Mouse (Mus musculus): ENCODE measurements around the gene Coro1b.

DNA sequence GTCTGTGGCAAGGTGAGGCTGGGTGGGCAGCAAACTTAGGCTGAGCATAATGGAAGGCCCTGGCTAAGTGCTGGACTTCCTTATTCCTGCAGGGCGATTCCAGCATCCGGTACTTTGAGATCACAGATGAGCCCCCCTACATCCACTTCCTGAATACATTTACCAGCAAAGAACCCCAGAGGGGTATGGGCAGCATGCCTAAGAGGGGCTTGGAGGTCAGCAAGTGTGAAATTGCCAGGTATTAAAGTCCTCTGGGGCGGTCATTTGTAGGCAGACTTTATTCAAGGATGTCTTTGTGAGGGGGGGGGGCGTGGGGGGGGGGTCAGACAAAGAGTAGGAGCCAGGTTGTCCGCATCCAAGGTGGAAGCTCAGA, 3.1 kb downstream of the Coro1b start:
- TF ChIP-seq CTCF (IDR thresholded peaks at IDR 0.05; ENCODE audit: low read depth) (no peak), EP300 (IDR thresholded peaks at IDR 0.05; ENCODE audit: low read depth) (no peak)
